Mouse (Mus musculus): ENCODE measurements around the gene Efna1.

Efna1 gene

DNA sequence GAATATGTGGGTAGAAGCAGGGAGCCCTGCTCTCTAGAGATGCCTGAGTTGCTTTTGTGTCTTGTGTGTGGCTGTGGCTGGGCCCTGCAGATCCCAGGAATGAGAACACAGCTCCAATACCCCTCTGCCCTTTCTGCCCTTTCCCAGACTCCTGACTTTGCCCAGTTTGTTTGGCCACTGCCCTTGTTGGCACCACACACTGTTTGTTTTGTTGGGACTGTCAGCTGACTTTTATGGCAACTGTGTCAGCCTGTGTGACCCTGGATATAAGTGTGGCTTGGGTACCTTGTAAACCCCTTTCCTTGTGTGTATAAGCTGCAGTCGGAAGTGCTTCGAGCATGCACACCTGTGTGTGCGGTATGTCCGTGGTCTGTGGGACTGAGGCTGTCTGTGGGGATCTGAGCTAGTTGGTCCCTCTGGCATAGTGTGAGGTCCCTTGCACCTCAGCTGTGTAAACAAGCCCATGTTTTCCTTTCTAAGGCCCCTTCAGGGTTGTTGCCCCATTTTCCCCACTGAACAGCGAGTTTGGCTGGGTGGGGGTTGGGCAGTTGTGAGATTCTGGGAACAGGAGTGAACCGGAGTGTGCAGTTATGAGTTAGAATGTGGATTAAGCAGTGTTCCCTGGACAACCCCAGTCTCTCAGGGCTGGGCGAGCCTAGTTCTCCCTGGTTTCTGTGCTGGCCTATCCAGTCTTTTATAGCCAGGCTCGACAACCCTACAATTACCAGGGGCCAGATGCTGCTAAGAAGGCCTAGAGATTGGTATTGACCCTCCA lies 24.8 kb upstream of the Efna1 start:
- no peak for DNase-seq (ENCODE audit: low spot score)

GRCm38 (mm10) chr3:89305105-89305504 lies 24.2 kb upstream of the Efna1 start:
- no peak for DNase-seq (ENCODE audit: low spot score)

- no peak for DNase-seq (ENCODE audit: low spot score)
Measured at GRCm38 (mm10) chr3:89304440-89304839, 23.5 kb upstream of the Efna1 start.

GRCm38 (mm10) chr3:89300514-89300913 lies 19.6 kb upstream of the Efna1 start:
- DNase-seq (ENCODE audit: low spot score): no peak

GRCm38 (mm10) chr3:89300071-89300470 lies 19.1 kb upstream of the Efna1 start:
- DNase-seq (ENCODE audit: low spot score): no peak

- no peak for DNase-seq (ENCODE audit: low spot score)
Measured at GRCm38 (mm10) chr3:89299499-89299898, 18.6 kb upstream of the Efna1 start.

DNA sequence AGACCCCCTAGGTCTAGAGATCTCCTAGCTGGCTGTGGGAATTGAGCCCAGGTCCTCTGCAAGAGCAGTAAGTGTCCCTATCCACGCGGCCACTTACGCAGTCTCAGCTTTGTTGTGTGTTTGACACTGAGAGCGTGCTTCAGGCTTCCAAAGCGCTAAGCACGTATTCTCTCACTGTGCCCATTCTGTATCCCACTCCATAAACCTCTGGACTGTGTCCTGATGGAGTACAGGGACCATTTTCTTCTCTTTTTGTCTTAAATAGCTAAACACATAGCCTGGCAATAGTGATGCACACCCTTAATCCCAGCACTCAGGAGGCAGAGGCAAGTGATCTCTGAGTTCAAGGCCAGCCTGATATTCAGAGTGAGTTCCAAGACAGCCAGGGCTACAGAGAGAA lies 18.0 kb upstream of the Efna1 start:
- no peak for DNase-seq (ENCODE audit: low spot score)

DNA sequence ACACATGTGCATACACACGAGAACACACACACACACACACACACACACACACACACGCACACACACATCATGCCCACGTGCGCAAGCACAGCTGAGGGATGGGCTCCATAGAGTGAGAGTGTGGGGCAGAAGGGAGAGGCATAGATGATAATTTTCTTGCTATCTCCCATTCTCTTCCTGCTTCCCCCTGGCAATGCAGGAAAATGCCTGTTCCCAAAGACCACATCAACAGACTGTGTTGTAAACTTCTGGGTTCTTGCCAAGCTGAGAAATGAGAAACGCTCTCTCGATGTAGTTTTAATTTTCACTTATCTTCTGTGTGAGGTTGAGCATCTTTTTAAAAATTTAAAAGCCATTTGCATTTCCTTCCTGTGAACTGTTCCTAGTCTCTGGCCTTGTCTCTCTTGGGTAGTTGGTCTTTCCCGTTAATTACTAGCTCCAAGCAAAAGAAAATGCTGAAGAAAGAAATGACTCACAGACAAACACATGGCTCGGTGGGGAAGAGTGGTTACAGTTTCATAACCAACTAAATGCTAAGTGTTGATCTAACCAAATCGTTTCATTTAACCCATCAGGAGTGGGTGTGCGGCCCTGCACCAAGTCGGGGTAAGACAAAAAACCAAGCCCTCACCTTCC lies 15.9 kb upstream of the Efna1 start:
- no peak for DNase-seq (ENCODE audit: low spot score)

GRCm38 (mm10) chr3:89295685-89296230 lies 14.8 kb upstream of the Efna1 start:
- no peak for DNase-seq (ENCODE audit: low spot score)

DNA sequence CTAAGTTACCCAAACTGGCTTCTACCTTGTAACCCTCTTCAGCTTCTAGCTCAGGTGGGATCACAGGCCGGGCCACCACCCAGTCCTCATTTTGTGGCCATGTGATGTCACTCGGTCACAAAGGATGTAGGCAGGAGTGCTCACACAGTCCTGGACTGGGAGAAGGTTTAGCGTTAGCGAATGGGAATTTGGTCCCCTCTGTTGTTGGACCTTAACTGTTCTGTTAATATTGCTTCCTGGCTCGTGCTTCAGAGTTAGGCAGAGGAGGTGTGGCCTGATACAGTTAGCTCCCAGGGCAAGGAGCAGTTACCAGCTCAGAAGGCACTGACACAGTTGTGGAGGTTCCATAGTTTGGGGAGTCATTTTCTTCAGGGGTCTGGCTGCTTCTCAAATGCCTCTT lies 13.3 kb upstream of the Efna1 start:
- DNase-seq (ENCODE audit: low spot score): no peak

GRCm38 (mm10) chr3:89293247-89293918 lies 12.4 kb upstream of the Efna1 start:
- DNase-seq (ENCODE audit: low spot score): no peak

DNA sequence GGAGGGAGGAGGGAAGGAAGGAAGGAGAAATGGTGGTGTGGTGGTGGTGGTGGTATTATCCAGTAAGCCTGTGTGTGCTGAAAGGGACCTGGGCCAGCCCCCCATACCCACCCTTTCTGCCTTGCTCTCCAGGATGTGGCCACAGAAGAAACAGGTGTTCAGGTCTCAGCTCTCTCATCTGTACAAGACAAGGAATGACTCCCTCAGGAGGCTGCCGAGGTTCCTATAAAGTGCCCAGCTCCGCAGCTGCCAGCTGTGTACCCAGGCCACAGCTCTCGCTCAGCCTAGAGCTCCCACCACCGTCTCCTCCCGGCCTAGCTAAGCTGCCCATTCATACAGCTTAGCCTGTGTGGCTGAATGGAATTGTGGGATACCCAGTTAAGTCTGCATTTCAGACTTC lies 11.4 kb upstream of the Efna1 start:
- DNase-seq (ENCODE audit: low spot score): no peak

DNA sequence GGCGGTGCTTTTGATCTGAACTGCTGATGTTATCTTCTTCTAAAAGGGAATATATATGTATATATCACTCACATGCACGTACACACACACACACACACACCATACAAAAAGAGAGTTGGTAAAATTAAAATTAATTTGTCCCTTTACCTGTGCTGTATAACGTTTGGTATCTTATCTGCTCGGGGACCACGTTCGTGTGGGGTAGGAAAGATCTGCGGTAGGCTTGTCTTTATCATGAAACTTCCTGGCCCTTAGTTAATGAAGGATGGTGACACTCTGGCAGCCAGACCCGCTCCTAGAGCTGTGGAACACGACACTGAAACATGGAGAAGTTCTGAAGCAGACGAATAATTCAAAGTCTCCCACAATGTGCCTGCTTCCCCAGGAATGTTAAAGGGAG lies 10.9 kb upstream of the Efna1 start:
- DNase-seq (ENCODE audit: low spot score): no peak

DNA sequence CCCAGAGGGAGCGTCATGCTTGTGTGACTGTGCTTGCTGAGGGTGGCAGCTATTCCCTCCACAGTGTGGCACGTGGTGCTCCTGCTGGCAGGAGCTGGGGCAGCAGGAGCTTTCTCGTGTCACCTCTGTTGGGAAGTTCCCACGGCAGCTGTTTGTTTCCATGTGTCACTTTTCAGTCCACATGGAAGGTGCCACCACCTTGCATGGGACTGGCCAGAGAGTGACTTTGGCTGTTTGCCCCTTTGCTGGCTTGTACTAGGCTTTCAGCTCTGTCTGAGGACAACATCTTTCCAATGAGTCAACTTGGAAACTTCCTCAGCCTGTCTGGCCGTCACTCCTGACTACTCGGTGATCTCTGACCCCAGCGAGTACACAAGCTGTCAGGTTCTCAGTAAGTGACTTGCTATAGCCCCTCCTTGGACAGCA lies 7.6 kb upstream of the Efna1 start:
- no peak for DNase-seq (ENCODE audit: low spot score)

GRCm38 (mm10) chr3:89287286-89287685 lies 6.3 kb upstream of the Efna1 start:
- no peak for DNase-seq (ENCODE audit: low spot score)

- DNase-seq (ENCODE audit: low spot score): no peak
Measured at GRCm38 (mm10) chr3:89285526-89285925, 4.6 kb upstream of the Efna1 start.

DNA sequence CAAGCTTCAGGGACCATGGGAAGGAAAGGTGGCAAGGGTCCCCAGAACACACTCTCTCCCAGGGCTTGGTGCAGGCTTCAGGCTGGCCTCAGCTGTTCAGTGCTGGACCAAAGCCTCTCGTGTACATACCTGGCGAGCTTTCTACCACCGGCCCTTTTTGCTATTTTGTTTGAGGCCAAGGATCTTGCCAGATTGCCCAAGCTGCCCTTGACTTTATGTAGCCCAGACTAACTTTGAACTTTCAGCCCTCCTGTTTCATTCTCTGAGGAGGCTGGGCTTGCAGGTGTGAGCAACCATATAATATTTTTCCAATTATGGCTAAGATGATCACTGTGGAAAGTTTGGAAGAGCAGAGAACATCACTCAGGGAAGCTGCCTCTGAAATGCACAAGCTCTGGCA lies 3.3 kb upstream of the Efna1 start:
- DNase-seq (ENCODE audit: low spot score): no peak

DNA sequence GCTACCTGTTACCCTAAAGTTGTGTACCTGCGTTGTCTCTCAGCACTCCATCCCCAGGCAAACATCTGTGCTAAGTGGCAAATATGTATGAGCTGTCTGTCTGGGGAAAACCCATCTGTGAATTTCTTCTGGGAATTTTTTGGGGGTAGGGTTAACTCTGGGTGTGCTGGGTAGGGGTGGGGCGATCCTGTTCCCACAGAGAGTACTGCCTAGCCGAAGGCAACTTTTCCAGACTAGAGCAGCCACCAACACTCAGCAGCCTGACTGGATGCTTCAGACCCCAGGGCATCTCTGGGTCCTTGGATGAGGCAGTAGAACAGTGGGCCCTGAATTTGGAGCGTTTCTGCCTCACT lies 1.3 kb upstream of the Efna1 start:
- no peak for DNase-seq (ENCODE audit: low spot score)

DNA sequence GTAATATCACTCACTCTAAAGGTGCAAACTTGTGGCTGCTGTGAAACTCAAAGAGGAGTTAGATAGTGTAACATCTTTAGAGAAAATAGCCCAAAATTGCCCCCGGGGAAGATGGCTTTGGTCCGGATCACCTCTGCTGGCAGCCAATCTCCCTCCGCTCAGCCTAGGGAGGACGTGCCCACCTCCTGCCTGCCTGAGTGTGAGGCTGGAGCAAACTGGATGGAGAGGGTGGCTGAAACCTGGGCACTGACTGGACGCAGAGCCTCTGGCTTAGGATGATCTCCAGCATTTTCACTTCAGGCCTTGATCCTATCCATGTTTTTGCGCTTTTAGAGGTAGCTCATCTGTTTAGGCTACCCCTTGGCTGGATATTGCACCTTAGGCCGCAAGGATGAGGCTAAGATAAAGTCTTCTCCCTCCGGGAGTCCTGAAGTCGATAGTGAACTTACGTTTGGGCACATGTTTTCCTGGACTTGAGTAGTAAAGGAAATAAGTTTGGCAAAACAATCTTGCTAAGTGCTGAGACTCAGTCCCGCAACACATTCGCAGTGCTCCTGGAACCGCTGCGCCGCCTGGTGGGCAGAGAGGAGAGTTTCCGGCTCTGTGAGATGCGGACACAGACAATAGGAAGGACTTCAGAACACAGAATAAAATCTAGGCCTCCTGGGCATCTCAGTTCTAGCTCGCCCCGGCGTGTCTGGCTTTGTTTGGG lies 793 bp upstream of the Efna1 start:
- DNase-seq (ENCODE audit: low spot score): peak; percentile 61

DNA sequence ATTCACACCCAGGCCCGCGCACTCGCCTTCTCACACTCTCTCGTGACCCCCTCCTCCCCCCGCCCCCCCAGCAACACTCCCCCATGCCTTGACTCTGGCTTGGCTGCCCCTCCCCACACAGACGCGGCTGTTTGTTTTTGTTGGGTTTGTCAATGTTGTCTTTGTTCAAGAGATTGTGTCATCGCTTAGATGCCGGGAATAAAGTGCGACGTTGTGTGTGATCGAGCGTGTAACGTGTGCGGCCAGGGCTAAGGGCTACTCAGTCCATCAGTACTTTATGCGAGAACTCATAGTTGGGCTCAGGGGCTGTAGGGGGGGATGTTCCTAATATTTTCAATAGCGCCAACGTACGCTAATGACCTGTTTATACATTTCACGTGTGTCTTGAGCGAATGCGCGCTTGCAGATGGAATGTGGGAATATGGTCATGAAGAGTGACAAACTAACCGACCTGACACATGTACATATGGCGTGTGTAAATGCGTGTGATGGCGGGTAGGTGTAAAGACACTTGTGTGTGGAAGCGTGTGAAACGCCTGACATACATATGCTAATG lies 814 bp downstream of the Efna1 start:
- DNase-seq (ENCODE audit: low spot score): no peak

DNA sequence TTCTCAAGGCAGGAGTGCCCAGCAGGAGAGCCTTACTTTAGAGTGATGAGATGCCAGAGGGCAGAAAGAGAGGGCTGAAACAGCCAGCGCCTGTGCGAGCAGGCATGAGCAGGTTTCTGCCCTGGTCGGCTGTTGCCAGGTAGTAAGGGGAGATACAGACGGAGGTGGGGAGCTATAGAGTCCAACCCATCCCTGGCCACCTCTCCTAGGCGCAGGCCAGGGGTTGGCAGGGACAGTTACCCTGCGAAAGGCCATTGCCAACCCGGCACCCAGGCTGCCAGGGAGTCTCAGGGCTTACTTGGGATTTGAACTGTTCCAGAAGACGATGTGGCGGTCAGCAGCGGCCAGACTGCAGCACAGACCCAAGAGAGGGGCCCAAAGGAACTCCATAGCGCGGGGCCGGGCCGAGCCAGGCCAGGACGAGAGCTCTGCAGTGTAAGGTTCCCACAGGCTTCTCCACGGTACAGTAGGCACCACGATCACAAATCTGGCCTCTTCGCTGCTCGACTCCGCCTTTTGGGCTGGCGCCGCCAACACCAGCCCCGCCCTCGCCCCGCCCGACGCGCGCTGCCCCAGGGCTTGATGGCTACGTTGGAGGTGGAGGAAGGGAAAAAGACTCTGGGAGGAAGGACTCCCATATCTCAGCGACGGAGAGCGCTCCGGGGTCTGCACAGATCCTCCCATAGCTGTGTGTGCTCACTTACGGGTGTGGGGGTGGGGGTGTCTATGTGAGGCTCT lies 1.6 kb downstream of the Efna1 start:
- peak; percentile 65 for DNase-seq (ENCODE audit: low spot score)

All from ovary, postnatal 10 days (tissue).